Mouse (Mus musculus) spleen, postnatal 14 days (tissue): ENCODE measurements around the gene Gnl3l.

ENCODE experiments used
- DNase-seq, 2 experiments: peaks; one replicate each; pipeline ENCODE4 v3.0.0; 2021 to 2022; ENCODE audit warnings: low spot score in 2 of 2

The Gnl3l gene

DNA sequence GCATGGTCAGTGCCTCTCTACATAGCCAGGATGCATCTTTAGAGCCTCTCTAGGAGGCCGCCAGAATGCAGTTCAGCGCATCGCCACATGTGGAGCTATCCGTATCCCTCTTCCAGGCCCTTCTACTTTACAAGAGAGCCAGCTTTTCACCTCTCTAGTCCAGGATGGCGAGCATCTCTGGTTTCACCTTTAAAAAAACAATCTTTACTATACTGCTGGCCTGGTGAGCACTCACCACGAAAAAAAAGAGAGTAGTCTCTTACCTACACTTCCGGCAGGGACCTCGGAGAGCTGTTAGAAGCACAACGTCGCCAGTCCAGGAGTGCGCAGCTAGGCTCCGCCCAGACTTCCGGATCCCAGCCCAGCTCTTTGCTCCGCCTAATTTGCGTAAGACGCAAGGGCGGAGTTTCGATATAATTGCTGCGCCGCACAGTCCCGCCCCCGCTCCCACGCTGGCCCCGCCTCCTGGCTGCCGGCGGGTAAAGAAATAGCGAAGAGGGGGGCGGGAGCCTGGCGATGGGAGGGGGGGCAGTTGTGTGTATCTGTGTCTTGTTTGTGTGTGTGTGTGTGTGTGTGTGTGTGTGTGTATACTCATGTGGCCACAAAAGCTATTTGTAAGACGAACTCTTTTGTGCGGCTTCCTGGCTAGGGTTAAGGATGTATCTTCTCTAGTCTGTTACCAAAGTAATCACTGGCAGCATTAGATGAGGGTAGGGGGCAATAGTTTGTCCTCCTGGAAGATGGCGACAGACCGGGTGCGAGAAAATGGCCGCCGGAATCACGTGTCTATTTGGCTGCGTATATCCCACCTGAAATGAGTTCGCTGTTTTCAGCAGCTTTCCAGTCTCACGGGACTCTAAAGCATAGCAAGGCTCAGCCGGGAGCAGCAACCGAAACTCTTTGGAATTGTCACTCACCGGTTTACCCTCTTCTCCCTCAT is at the start of gene Gnl3l:
Gnl3l (minus strand) TSS at position 385 of the 940 bp plus-strand sequence.
- peak; percentile 71 to 82 for DNase-seq

DNA sequence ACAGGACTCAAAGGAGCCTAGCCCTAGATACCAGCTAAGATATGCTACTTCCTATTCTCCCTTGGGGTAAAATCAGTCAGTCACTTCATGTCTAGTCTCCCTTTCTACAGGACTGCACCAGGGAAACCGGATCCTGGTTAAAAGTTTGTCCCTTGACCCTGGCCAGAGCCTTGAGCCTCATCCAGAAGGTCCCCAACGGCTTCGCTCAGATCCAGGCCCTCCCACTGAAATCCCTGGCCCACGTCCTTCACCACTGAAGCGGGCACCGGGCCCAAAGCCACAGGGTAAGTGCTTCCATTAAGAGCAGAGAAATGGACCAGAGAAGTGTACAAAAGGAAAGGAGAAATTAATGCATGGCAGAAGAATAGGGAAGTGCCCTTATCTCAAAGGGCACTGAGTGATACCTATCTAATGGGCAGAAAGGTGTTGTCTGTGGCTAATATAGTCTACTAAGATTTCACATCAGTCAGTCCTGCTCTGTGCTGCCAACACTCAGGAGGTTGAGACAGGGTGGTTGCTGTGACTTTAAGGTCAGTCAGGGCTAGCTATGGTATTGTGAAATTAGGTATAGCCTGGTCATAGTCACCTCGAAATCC is 49.0 kb upstream of the Gnl3l start:
- no peak for DNase-seq

DNA sequence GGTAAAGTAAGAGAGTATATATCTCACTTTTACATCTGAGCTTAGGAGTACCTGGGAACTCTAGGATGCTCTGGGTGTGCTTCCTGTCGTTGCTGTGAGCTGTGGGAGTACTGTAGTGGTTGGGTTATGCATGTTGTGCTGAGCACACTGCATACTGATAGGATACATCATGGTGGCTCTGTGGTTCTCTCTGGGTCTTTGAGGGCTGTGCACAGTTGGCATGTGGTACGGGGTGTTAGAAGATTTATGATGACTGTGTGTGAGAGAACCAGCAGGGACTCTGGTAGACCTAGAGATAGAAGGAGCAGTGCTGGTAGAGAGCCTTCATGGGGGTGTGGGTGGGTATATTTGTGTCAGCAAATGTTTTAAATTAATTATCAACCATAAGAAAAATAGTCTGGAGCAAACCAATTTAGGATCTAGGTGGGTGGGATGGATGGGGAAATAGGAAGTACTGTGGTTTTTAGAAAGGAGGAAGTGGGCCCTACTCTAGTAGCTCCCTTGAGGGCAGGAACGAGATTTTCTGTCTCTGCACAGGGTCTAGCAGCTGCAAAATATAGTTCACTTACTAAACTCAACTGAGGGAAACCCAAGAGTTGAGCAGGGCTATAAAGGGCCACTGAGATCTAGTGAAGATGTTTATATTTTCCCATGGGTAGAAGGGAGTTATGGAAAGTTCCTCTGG is 44.6 kb upstream of the Gnl3l start:
- no peak for DNase-seq

DNA sequence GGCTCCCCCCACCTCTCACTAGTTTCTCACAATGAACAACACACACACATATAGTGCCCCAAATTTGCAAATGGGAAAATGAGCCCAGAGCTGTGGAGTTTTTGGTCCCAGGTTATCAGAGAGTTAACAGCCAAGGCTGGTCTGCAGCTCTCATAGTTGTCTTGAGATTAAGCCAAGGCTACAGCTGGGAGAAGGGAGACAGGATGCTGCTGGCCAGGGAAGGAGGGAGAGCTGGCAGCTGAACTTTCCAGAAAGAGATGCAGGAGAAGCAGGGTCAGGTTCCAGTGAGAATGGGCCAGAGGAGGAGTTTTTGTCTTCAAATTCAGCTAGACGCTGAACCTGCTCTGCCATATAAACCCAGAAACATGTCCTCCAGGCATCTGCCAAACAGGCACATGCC is 42.2 kb upstream of the Gnl3l start:
- no peak for DNase-seq

DNA sequence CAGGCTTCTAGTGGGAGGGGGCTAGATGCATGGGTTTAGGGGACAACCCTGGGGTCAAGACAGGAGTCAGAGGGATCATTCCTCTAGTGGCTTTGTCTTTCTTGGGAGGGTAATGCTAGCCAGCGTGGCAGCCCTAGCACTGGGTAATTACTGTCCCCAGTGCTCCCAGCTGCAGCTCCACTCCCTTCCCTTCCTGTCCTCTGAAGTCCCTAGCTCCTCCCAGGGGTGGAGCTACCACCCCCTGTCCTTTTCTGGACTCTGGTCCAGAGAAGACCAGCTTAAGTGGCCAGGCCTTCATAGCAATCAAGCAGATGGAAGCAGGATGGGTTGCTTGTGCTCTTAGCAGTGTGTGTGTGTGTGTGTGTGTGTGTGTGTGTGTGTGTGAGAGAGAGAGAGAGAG is 38.4 kb upstream of the Gnl3l start:
- no peak for DNase-seq

- DNase-seq, result no peak
These were observed 37.4 kb upstream of the Gnl3l start for GRCm38 (mm10) chrX:151054489-151054888.

DNA sequence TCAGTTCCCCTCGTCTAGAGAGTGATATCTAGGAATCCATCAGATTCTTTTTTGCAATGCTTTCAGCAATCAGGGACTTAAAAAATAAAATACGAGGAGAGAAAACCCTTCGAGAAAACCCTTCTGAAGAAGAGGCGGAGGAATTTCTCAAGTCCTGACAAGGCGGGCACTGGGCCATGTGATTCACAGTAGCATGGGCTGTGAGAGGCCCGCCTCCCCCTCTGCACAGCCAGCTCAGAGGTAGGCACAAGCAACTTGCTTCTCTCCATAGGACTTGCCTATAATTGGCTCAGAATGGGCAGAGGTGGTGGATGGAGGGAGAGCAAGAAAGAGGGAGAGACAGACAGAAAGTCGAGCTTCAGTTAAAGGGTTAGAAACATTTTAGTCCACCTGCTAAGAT is 33.2 kb upstream of the Gnl3l start:
- DNase-seq, result no peak

DNA sequence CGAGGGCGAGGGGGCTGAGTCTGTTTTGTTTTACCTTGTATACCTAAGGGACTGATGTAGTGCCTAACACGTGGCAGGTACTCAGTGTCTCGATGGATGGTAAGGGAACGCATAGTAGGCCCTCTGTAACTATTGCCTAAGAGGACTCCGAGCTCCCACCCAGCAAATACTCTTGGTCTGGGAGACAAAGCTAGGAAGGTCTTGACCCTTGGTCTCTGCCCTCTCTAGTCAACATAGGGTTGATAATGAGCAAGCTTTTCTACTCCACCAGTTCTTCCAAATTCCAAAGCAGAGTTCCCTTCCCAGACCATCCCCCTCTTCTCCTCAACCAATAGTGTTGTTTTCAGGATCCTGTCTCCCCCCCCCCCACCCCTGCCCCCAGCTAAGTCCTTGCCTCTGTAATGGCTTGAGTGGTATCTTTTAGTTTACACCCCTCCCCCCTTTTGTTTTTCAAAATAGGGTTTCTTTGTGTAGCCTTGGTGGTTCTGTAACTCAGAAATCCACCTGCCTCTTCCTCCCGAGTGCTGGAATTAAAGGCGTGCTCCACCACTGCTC is 32.6 kb upstream of the Gnl3l start:
- DNase-seq, result no peak

DNA sequence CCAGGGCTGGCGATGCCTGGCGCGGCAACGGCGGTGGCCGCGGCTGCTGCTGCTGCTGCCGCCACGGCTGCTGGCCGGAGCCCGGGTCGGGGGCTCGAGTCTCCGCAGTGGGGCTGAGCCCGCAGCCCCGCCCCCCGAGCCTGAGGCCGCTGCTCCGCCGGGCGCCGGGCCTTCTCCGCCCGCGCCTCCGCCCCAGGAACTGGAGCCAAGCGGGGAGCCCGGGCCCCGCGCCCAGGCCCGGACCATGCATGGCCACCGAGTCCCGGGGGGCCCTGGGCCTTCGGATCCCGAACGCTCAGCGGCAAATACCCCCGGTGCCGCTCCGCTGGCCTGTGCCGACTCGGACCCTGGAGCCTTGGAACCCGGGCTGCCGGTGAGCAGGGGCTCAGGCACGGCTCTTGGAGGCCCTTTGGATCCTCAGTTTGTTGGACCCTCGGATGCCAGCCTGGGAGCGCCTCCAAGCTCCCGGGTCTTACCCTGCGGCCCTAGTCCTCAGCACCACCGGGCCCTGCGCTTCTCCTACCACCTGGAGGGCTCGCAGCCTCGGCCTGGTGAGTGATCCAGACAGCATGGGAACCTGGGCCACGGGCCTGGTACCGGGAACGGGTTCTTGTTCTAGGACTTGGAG is 30.4 kb upstream of the Gnl3l start:
- DNase-seq, result no peak

- peak; percentile 9 to 14 for DNase-seq
These were observed 29.8 kb upstream of the Gnl3l start for GRCm38 (mm10) chrX:151046777-151047430.

DNA sequence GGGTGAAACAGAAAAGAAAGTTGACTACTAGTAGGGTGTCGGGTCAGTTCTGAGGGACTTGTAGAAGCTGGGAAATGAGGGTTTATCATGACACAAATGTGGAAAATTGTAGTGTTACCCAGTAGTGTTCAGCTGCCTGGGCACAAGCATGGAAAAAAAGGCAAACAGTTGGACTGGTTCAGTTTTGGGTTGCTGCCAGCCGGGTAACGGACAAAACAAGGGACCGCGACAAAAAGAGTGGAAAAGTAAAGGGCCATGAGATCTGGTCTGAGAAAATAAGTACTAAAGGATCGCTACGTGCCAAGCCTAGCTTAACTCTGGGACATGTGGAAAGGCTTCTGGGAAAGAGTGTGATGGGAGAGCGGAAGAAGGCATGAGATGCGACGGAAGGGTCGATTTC is 29.2 kb upstream of the Gnl3l start:
- DNase-seq, result no peak

- DNase-seq, result no peak
These were observed 28.7 kb upstream of the Gnl3l start, which contains the start of gene Fgd1 for GRCm38 (mm10) chrX:151045850-151046249. Fgd1 (plus strand) TSS chrX:151046150.

- DNase-seq, result no peak
These were observed 24.1 kb upstream of the Gnl3l start for GRCm38 (mm10) chrX:151041223-151041622.

DNA sequence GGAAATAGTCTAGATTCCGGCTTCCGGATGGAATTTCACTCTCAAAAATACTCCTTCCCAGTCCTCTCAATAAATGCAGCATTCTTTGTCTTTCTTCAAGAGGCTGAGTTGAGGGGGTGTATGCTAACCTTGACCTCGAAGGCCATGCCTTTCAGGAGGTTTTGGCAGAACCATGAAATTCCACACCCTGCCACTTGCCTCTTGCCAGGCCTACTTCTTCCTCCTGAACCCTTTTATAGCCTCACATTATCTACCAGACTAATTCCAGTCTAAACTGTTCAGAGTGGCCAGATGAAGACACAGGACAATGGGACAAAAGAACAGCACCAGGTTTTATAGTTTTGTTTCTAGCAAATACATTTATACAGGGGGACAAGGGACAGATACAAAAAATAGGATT is 14.3 kb upstream of the Gnl3l start:
- DNase-seq, result no peak

- no peak for DNase-seq
These were observed 1.7 kb upstream of the Gnl3l start for GRCm38 (mm10) chrX:151018798-151019197.

- no peak for DNase-seq
These were observed 775 bp upstream of the Gnl3l start for GRCm38 (mm10) chrX:151017897-151018296.

- no peak for DNase-seq
These were observed 20.3 kb downstream of the Gnl3l start for GRCm38 (mm10) chrX:150996775-150997174.

DNA sequence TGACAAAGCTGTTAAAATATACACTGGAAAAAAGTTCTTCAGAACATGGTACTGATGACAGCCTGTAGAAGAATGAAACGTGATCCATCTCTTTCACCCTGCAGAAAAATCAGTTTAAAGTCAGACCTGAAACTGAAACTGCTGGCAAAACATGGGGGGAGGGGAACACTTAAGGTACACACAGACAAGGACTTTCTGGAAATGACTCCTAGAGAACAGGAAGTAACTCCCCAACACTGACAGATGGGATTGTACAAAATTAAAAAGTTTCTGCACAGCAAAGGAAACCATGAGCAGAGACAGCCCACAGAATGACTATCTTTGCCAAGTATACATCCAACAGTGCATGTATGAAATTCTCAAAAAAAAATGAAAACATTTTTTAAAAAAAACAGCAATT is 35.5 kb downstream of the Gnl3l start:
- DNase-seq, result no peak

DNA sequence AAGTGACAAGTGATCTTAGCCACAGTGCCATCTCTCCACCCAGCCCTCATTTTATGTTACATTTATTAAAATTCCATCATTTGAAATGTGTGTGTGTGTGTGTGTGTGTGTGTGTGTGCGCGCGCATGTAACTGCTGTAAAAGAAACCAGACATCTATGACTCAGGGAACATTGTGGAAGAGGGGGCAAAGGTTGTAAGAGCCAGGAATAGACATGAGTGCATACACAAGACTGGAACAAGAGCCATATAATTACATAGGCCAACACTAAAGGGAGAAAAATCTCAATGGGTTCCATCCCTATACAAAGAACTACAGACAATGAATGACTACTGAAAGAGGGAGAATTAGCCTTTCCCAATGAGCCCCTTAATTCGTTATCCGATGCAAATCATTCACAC is 41.7 kb downstream of the Gnl3l start:
- no peak for DNase-seq

GRCm38 (mm10) chrX:150963027-150963426 is 54.1 kb downstream of the Gnl3l start:
- no peak for DNase-seq

DNA sequence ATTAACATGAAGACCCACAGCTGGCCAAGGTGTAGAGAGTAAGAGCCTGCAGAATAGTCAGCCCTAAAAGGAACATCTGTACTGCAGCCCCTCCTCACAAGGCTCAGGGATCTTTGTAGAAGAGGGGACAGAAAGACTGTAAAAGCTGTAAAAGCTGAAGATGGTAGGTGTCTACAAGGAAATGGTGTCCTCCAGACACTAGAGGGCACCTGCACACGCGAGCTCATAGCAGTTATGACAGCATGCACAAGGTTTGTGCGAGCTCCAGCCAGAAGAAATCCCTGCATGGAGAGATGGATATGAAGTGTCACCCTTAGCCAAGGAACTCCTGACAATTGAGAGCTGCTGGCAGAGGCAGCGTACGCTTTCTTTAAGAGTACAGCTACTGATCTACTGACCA is 56.4 kb downstream of the Gnl3l start:
- no peak for DNase-seq
